Mouse (Mus musculus) adrenal gland (tissue): ENCODE measurements around the gene Noxred1.
"Not testable (repeated sequence)": the region's sequence is repeated elsewhere in the genome, so short reads cannot be mapped to it uniquely, and the experiment has no call there.

Experiments used
- intact Hi-C: fragments of 180-260 bp; cut with DNase I; formaldehyde crosslinking; loops from one replicate; pipeline ENCODE4 v1.15.1; 2025

Noxred1 gene

DNA sequence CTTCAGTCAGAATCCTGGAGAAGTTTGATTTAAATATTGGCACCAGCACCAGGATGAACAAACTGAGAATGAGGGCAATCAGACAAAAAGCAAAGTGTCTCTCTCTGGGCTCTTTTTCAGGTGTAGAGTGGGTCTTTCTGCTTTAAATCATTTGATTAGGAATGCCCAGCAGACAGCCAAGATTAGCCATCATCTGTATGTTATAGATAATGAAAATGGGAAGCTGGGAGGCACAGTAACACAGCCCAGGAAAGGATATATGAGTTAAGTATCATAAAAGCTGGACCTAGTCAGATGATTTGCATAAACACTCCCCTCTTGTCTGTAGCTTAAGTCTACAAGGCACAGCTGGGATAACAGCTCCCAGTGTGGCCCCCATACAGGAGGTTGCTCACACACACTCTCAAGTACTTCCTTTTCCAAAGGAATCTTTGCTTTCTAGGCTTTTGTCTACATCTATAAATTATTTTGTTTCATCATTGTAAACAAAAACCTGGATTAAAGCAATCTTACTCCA, 8.1 kb downstream of the Noxred1 start:
- intact Hi-C loops, result no loop called here

DNA sequence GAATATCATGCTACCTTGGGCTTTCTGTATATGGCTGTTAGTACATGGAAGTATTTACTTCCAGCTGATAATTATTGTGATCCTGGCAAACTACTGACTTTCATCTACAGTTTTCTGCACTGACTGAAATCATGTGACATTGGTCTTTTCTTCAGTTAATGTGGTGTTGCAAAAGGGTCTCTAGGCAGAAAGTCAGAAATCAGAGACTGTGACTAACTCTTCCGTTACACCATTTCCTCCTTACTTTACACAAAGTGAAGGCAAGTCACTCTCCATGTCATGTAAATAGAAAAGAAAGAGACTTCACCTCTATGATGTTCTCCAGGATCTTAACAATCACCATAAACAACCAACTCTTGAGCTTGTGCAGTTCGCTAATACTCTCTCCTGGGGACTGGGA, 8.9 kb downstream of the Noxred1 start:
- intact Hi-C loops, result no loop called here

DNA sequence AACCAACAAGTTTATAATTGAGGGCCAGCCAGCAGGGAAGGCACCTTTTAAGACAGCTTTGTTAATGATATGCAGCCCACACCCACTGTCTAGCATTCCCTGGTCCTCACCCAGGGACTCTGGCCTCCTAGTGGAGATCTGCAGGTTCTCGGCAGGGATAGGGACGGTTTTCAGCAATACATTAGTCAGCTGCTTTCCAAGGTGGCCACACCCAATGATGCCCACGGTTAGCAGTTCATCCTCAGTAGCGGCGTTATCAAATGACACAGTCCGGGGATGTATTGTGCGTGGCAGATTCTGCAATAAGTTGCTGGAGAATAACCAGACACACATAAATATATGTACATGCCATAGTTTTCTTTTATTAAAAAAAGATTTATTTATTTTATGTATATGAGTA, 11.7 kb downstream of the Noxred1 start:
- intact Hi-C loops, result no loop called here

DNA sequence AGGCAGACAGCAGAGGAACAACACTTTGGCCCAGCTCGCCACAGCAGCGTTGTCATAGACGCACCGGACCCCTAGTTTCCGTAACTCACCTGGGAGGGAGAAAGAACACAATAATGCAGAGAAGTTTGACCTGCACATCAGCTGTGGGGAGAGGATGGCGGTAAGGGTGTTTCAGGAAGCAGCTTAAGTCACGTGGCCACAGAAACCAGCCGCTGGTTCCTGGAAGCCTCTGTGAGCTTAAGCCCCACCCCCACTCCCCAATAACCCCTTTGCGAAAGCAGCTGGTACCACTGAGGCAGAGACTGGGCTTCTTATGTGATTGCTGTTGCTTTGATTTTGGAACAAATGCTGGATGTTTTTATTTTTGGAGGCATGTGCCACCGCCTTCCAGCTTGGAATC, 13.6 kb downstream of the Noxred1 start:
- intact Hi-C loops, result no loop called here

DNA sequence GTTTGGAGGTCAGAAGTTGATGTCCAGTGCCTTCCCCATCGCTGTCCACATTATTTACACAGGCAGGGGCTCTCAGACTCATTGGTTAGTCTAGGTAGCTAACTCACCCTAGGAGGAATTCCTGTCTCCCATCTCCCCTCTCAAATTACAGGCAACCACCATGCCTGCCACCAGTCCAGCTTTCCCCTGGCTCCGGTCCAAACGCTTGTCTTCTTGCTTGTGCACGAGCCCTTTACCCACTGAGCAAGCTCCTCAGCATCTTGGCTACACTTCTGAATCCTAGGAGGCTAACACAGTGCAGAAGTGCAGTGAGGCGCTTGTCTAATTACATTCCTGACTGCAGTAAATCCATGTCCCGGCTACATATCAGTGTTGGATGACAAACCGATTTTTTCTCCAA, 19.2 kb downstream of the Noxred1 start:
- intact Hi-C loops, result no loop called here

DNA sequence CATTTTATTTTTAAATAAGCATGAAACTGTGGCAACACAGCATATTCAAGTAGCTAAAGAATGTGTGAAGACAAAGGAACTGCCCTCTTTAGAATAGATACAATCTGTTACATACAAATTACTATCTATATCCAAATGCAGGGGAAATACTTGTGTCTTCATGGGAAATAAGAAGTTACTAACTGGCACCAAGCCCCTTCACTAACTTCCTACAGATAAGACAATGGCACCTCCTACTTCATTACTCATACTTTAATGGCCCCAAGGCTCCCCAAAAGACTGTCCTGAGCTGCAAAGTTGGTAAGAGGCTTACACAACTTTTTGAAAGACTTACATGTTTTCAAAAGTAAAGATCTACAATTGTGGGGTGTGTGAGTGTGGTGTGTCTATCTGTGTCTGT, 20.9 kb downstream of the Noxred1 start:
- intact Hi-C loops, result no loop called here

DNA sequence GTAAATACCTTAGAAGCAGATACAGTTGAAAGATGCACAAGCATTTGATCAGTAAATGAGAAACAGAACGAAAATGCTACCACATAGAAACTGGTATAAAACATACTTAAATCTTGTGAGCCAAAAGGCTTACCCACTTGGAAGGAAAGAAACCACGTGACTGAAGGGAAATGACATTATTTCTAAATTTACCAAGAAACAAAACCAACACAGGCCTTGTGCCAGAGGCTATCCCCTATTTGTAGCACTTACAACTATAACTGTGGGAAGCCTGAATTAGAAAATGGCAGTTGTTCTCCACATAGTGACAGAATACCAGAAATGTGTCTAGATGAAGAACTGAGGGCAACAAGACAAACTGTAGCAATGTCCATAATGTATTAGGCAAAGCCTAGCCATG, 22.5 kb downstream of the Noxred1 start:
- intact Hi-C loops, result no loop called here

DNA sequence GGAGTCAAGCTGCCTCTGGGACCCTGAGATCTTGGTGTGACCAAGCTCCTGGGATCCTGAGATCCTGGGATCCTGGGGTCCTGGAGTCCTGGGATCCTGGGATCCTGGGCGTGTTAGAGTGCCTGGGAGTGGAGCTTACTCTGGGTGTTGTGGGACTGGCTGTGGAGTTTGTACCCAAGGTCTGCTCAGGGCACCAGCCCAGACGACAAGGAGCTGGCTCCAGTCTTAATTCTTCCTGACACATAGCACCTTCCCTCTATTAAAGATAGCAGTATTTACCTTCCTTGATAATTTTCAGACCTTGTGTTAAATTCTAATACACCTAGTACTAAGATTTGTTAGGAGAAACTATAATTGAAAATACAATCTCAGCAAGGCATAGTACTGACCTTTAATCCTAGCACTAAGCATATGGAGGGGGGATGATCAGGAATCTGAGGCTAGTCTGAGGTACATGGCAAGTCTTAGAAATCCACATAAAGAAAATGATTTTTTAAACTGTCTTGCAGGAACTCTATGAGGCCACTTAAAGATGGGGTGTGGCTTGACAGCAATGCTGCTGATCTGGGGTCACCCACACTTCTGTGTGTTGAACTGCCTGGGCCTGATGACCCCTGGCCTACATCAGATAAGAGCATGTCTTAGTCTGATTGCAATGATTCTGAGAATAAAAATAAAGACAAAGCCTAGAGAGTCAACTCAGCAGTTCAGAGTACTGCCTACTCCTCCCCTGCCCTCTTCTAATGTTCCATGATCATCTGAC, 25.5 kb downstream of the Noxred1 start:
- intact Hi-C loops, result no loop called here

DNA sequence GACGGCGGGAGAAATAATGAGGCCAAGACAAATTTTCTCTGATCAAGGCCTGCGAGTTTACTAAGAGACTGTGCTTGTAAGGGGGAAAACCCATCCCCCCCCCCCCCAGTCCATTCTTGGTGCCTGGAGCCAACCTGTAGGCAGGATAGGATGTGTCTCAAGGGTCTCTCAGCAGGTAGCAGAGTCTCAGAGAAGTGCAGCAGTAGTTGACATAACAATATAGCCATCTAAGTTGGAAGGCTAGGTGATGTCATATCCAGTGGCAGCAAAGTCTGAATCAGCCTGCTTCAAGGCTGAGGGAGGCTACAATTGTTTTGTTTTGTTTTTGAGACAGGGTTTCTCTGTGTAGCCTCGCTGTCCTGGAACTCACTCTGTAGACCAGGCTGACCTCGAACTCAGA, 32.7 kb downstream of the Noxred1 start:
- intact Hi-C loops, result not testable (repeated sequence)

DNA sequence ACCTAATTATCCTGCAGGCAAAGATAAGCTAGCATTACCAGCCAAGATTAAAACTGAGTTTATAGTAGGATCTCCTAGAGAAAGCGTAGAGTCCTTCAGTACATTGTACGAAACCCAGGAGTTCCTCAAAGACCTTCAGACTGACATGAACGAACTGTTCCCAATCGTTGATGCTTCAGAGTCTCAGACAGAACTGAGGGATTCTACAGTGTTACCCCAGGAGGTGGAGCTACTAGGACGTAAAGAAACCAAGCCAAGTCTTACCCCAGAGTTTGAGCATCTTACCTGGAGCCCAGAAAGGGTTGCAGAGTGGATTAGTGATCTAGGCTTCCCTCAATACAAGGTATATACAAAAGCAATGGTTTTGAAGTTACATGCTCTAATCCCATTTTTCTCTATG, 36.8 kb downstream of the Noxred1 start:
- intact Hi-C loops, result loop anchor here (5.0 kb wide), 1 partner anchor 41 kb away; no protein-coding TSS in a partner anchor

DNA sequence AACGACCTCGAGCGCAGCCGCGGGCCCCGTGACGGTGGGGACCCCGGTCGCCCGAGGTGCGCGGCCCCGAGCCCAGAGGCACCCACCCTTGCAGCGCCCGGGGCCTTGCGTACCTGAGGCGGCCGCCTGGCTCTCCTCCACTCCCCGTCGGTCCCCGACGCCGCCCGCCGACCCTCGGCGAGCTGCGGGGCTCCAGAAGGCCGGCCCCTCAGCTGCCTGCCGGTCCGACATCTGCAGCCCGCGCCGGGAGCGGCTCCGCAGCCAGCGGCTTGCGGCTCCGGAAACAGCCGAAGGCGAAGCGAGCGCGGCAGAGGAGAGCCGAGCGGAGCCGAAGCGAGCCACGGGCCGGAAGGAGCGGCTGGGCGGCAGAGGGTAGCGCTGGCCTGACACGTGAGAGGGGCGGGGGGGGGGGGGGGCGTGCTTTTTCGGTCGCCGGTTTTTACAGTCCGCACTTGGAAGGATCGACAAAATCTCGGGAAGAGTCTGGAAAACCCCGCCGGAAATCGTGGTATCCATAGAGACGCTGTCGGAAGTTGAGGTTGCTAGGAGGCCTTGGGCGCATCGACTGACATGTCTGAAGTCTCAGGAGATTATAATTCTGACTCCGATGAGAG, 38.5 kb downstream of the Noxred1 start, which contains the start of gene Tmed8:
Gene Tmed8 (minus strand): TSS at position 482 of the 614 bp plus-strand sequence.
- intact Hi-C loops, result loop anchor here (5.0 kb wide), 2 partner anchors 42 to 53 kb away; partner anchors contain the start of genes Gstz1 and Pomt2

DNA sequence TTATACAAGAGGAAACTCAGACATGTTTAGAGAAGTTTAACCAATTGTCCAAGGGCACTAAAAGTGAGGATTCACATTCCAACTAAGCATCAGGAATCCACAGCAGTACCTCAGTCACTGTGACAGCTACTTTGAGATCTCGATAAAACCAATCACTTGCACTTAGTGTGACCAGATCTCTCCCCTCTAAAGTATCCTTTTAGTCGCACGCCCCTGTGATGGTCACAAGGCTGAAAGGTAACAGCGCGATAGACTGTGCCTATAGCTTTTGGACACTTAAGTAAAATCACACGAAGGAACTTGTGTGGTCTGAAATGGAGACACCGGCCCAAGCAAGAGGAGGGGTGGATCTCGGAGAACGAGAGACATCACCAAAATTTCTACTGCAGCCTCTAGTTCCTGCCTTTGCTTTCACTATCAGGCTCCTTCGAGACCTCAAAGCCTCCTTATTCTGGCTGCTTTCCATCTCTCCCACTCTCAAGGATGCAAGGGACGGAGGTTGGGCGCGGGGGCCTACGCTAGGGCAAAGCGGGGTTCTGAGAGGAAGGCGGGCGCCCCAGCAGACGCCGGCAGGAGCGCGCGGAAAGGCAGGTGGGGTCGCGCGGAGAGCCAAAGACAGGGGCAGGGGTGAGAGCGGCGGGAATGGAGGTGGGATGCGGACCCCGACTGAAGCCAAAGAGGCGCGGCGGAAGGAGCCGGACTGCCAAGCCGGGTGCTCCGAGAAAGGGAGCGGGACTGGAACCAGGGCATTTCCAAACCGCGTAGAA, 39.1 kb downstream of the Noxred1 start, which contains the start of gene Samd15:
Gene Samd15 (plus strand): TSS at position 518 of the 767 bp plus-strand sequence.
- intact Hi-C loops, result loop anchor here (5.0 kb wide), 1 partner anchor 52 kb away; the partner anchor contains the start of genes Gstz1 and Pomt2

DNA sequence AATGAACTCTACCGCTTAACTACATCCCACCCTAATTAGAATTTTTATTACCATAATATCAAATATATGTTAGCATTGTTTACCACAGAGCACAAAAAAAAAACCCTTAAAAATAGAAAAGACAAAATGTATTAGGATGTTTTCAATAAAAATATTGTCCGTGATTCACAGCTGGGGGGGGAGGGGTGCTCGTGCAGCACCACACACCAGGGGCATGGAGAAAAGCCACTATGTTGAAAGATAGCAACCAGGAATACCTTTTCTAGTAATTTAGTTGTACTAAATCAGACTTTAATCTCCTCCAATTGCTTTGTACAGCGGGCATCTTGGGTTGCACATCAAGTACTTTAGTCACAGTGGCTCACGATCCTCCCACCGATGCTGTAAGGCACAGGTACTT, 39.7 kb downstream of the Noxred1 start:
- intact Hi-C loops, result loop anchor here (5.0 kb wide), 1 partner anchor 51 kb away; the partner anchor contains the start of genes Gstz1 and Pomt2

DNA sequence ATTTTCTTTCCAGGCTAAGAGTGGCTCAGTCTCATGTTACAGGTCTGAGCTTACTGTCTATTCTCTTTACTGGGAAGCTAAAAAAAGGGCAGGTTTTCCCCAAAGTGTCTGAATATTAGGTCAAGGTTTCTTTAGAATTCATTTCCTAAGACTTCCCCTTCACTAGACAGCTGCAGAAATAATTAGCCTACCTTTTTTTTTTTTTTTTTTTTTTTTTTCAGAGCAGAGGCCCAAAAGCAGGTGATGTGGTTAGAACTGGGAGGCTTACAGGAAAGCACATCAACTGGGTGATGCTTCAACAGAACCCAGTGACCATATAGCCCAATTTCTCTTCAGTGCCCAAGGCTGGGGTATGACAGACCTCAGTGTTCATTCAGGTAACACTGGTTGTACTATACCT, 42.2 kb downstream of the Noxred1 start:
- intact Hi-C loops, result loop anchor here (5.0 kb wide), 1 partner anchor 49 kb away; the partner anchor contains the start of genes Gstz1 and Pomt2

DNA sequence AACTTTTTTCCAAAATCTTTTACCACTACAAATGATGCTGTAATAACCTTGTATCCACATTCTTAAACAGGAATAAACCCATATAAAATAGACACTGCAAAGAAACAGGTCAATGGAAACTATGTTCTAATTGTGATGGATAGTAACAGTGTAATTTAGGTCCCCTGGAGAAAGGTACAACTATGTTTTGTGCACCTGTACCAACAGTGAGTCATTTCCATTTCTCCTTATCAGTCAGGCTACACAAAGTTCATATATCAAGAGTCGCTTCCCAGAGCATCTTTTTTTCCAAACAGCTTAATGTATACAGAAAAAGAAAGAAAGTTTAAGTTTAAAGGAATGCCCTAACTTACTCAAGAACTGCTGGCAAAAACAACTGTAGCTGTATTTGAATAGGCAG, 43.5 kb downstream of the Noxred1 start:
- intact Hi-C loops, result loop anchor here (5.0 kb wide), 1 partner anchor 48 kb away; the partner anchor contains the start of genes Gstz1 and Pomt2

DNA sequence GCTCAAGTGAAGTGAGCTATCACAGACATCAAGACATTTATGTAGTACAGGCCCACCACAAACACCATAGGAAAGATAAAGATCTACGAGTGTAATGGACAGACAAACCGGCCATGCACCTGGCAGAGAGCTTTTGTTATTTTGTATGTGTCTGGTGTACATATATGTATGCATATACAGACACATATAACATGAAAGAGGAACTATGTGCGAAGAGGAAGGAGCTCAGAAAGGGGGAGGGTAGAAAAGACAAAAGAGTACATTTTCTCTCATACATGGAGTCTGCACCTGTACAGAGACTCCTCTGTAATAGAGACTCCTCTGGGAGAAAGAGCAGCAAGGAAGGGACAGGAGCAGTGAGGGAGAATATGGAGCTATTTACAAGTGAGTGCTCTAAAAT, 45.5 kb downstream of the Noxred1 start:
- intact Hi-C loops, result no loop called here

DNA sequence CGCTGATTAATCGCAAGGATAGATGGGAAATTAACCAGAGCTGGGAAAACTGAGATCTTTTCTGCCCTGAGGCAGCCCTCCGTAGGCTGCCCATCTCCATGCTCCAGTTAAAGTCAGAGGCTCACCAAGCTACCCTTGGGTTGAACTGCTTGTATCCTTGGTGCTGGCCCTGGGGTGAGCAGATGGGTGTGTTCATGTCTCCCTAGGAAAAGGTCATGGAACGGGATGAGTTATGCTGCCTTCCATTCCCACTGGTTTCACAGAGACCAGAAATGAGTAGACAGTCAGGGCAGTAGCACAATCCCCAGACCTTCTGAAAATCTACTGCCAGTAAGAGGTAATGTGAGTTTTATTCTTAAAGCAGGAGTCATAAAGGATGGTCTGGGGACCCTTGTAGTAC, 60.9 kb downstream of the Noxred1 start:
- intact Hi-C loops, result no loop called here

DNA sequence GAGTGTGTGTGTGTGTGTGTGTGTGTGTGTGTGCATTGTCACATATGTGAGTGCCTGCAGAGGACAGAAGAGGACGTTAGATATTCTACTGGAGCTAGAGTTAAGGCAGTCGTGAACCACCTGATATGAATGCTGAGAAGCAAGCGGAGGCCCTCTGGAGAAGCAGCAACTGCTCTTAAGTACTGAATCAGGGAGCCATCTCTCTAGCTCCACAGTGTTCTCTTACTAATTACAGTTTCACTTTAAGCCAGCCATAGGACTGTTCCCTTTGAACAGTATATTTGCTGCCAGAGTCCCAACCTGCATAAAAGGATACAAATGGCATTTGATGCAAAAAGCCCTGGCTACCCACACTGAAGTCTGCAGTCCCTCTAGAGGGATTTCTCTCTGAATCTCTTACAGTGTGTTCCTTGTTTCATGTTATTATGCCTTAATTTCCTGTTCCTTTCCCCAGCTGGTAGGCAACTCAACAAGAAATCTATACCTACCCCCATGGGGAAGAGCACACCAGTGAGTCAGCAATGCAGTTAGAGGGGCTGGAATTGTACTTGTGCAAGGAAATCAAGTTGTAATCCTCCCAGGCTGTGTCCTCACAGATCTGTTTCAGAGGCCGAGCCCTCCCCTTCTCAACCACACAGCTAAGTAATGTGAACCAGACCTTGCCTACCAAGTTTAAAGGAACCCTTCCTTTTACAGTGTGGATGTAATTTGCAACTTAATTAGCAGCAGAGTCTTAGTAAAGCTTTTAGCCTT, 63.2 kb downstream of the Noxred1 start:
- intact Hi-C loops, result no loop called here
